Mouse (Mus musculus) embryonic facial prominence, embryonic 15.5 days (tissue): ENCODE measurements at regions not wholly inside any gene's neighbourhood (a gene's known extent, or its start where the extent isn't known, plus 50 kb on each side); places are given as distances from the start of the nearest gene placed in this dataset.

Experiments
- ATAC-seq: fragments of 200-750 bp; cut with Nextera tagmentation; 2 replicates; pipeline ENCODE4 v1.8.0; 2017; ENCODE audit warnings: low read depth, moderate TSS enrichment; ENCODE audit not compliant: insufficient number of reproducible peaks, low FRiP score, low TSS enrichment
- H3K27ac ChIP-seq: fragments of 300-500 bp; sonication (generic); replicated peaks from 2 replicates; pipeline ENCODE4 v1.5.1; 2015; ENCODE audit warnings: mild to moderate bottlenecking, inconsistent platforms
- H3K27me3 ChIP-seq: fragments of 300-500 bp; sonication (generic); 2 replicates; pipeline ENCODE4 v1.6.1; 2015; ENCODE audit warnings: inconsistent platforms
- H3K36me3 ChIP-seq: fragments of 300-500 bp; sonication (generic); 2 replicates; pipeline ENCODE4 v1.6.1; 2015; ENCODE audit warnings: mild to moderate bottlenecking, inconsistent platforms
- H3K4me1 ChIP-seq: fragments of 300-500 bp; sonication (generic); 2 replicates; pipeline ENCODE4 v1.6.1; 2015; ENCODE audit warnings: inconsistent platforms
- H3K4me2 ChIP-seq: fragments of 300-500 bp; sonication (generic); replicated peaks from 2 replicates; pipeline ENCODE4 v1.6.1; 2015; ENCODE audit warnings: mild to moderate bottlenecking, inconsistent platforms
- H3K4me3 ChIP-seq: fragments of 300-500 bp; sonication (generic); replicated peaks from 2 replicates; pipeline ENCODE4 v1.5.1; 2015; ENCODE audit warnings: mild to moderate bottlenecking, inconsistent platforms
- H3K9ac ChIP-seq: fragments of 300-500 bp; sonication (generic); 2 replicates; pipeline ENCODE4 v1.6.1; 2015; ENCODE audit warnings: inconsistent platforms
- H3K9me3 ChIP-seq: fragments of 300-500 bp; sonication (generic); replicated peaks from 2 replicates; pipeline ENCODE4 v1.6.1; 2016; ENCODE audit warnings: inconsistent platforms
- WGBS: fragments of 180-500 bp; shearing (Covaris S2); methylation state at CpG from one replicate; pipeline ENCODE4 v1.1.7; 2015; 5-methylcytosine and 5-hydroxymethylcytosine counted together

- Histone ChIP-seq H3K4me2 (no peak overlapping the region), H3K27ac (no peak overlapping the region), H3K27me3 (no peaks in the 10 kb centered on the region), H3K4me1 (0 out of 2 replicates have a peak, but pooled peaks cover 7% of the 10 kb centered on the region), H3K9ac (no peak overlapping the region), H3K4me3 (no peak overlapping the region), H3K36me3 (no peaks in the 10 kb centered on the region), H3K9me3 (no peaks in the 10 kb centered on the region)
- WGBS, result 85% methylated on average over 1 of the region's 1 CpGs
- ATAC-seq, result no peak
Observed at GRCm38 (mm10) chr3:139888537-139888936, 683.0 kb downstream of the Stpg2 start.

DNA sequence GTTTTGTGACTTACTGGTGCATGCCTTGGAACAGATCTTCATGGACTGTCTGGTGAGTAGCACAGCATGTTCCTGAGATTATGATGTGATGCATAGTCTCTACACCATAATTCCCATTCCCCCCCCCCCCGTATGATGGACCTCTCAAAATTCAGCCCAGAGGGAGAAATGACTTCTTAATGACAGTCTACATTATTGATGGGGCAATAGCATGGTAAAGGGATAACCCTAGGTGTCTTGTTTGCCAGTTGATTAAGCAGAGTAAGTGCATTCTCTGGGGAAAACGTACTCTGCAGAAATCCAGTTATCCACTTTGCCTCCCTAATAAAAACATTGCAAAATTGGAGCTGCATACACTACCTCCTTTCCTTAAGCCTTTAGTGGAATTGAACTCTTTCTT, 684.7 kb downstream of the Stpg2 start:
- no peak overlapping the region for H3K27ac ChIP-seq
- 54% methylated on average over 2 of the region's 2 CpGs for WGBS
- no peak overlapping the region for H3K9ac ChIP-seq
- no peaks in the 10 kb centered on the region for H3K9me3 ChIP-seq
- H3K36me3 ChIP-seq, result no peaks in the 10 kb centered on the region
- ATAC-seq, result no peak
- 0 out of 2 replicates have a peak, but pooled peaks cover 7% of the 10 kb centered on the region for H3K4me1 ChIP-seq
- H3K4me2 ChIP-seq, result no peak overlapping the region
- H3K4me3 ChIP-seq, result no peak overlapping the region
- no peaks in the 10 kb centered on the region for H3K27me3 ChIP-seq

DNA sequence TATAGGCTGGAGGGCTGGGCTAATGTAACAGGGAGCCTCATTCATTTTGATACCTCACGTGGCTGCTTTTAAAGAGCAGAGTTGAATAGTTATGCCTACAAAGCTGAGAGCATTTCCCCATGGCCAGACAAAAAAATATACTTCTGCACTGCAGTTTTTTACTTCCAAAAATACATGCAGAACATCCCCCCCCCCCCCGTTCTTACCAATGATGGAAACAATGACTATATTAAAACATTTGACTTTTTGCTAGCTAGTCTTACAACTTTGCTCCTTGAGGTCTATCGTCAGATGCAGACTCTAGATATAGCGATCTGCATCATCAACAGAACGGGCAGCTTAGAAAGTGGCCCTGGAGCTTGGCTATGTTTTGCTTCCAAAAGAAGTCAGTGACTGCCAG, 692.4 kb downstream of the Stpg2 start:
- WGBS, result 81% methylated on average over 5 of the region's 5 CpGs
- H3K4me2 ChIP-seq, result no peak overlapping the region
- H3K4me3 ChIP-seq, result no peak overlapping the region
- no peaks in the 10 kb centered on the region for H3K9me3 ChIP-seq
- no peak overlapping the region for H3K27ac ChIP-seq
- H3K36me3 ChIP-seq, result no peaks in the 10 kb centered on the region
- H3K4me1 ChIP-seq, result no peaks in the 10 kb centered on the region
- no peak overlapping the region for H3K9ac ChIP-seq
- no peaks in the 10 kb centered on the region for H3K27me3 ChIP-seq
- no peak for ATAC-seq

DNA sequence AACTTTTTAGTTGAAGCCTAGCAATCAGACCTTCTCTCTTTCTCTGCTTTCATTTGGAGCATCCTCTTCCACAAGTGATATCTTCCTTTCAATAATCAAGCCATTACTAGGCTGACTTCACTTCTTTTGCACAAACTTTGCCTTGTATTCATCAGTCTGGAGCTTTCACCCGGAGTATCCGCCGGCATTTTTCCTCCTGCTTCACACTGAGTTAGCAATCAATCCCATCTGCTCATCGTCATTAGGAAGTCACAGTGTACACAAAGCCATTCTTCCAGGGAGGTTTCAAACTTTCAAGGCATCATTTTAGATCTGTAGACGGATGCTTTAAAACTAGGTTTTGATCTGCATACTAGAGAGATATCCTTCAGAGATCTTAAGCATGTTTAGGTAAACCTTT, 693.7 kb downstream of the Stpg2 start:
- no peak overlapping the region for H3K4me3 ChIP-seq
- H3K9ac ChIP-seq, result no peak overlapping the region
- no peaks in the 10 kb centered on the region for H3K27me3 ChIP-seq
- ATAC-seq, result no peak
- H3K36me3 ChIP-seq, result no peaks in the 10 kb centered on the region
- WGBS, result 28% methylated on average over 5 of the region's 5 CpGs
- H3K4me1 ChIP-seq, result no peaks in the 10 kb centered on the region
- H3K27ac ChIP-seq, result no peak overlapping the region
- no peaks in the 10 kb centered on the region for H3K9me3 ChIP-seq
- no peak overlapping the region for H3K4me2 ChIP-seq

DNA sequence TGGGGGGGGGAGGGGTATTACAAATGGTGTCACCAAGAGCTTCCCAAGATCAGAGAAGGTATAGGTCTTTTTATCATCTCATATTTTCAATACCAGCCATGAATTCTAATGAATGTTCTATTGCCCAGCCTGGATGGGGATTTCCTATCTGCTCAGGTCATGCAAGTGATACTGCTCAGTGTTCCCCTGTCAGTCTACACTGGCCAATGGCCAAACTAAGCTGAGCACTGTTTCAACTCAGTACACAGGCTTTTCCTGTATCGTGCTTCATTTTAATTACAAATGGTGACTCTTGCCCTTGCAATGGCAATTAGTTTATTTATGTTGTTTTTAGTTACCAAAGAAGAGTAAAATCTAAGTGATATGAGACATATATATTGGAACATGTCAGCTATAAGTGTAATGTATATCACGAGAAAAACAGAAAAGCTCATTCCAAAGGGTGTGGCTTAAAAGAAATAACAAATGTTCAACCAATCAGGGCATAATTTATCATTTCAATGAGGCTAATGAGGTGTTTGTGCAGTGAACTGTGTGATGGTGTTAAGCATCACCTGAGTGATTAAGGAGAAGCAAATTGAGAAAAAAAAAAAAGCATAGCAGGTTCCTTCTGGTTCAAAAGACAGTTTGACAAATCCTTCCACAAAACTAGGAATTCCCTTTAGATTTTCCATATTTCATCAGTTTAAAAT, 708.3 kb downstream of the Stpg2 start:
- no peaks in the 10 kb centered on the region for H3K36me3 ChIP-seq
- 76% methylated on average over 2 of the region's 2 CpGs for WGBS
- no peak overlapping the region for H3K4me3 ChIP-seq
- H3K27me3 ChIP-seq, result no peaks in the 10 kb centered on the region
- H3K4me2 ChIP-seq, result no peak overlapping the region
- no peak overlapping the region for H3K27ac ChIP-seq
- no peak overlapping the region for H3K9ac ChIP-seq
- no peak for ATAC-seq
- no peaks in the 10 kb centered on the region for H3K9me3 ChIP-seq
- no peaks in the 10 kb centered on the region for H3K4me1 ChIP-seq

DNA sequence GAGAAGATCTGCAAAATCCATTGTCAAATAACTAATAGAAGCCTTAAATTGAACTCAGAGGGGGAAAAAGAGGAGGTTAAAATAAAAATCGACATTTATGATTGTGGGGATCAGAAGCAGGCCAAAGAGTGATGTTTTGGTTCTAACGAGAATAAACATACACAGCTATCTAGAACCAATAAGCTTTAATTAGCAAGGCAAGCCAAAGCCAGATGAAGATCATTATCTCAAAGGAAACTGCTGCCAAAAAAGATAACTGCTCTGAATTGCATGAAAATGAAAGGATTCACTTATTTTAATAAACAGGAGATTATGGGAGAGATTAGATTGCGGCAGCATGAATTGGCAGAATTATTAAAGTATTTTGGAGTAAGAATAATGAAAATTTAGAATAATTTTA, 716.8 kb downstream of the Stpg2 start:
- ATAC-seq, result no peak
- Histone ChIP-seq H3K4me2 (no peak overlapping the region), H3K4me1 (no peaks in the 10 kb centered on the region), H3K4me3 (no peak overlapping the region), H3K9ac (no peak overlapping the region), H3K27me3 (no peaks in the 10 kb centered on the region), H3K27ac (no peak overlapping the region), H3K9me3 (no peaks in the 10 kb centered on the region), H3K36me3 (no peaks in the 10 kb centered on the region)
- 52% methylated on average over 3 of the region's 3 CpGs for WGBS

- H3K27me3 ChIP-seq, result no peaks in the 10 kb centered on the region
- WGBS, result 60% methylated on average over 4 of the region's 4 CpGs
- no peaks in the 10 kb centered on the region for H3K36me3 ChIP-seq
- H3K4me3 ChIP-seq, result no peak overlapping the region
- H3K9ac ChIP-seq, result no peak overlapping the region
- H3K4me2 ChIP-seq, result no peak overlapping the region
- H3K27ac ChIP-seq, result no peak overlapping the region
- ATAC-seq, result no peak
- no peaks in the 10 kb centered on the region for H3K4me1 ChIP-seq
- no peaks in the 10 kb centered on the region for H3K9me3 ChIP-seq
Observed at GRCm38 (mm10) chr3:139933039-139933438, 727.5 kb downstream of the Stpg2 start.

GRCm38 (mm10) chr3:139946209-139946608, 740.7 kb downstream of the Stpg2 start:
- H3K27ac ChIP-seq, result no peak overlapping the region
- H3K36me3 ChIP-seq, result no peaks in the 10 kb centered on the region
- no peaks in the 10 kb centered on the region for H3K4me1 ChIP-seq
- ATAC-seq, result no peak
- no peak overlapping the region for H3K9ac ChIP-seq
- H3K4me2 ChIP-seq, result no peak overlapping the region
- H3K9me3 ChIP-seq, result no peaks in the 10 kb centered on the region
- H3K27me3 ChIP-seq, result no peaks in the 10 kb centered on the region
- 79% methylated on average over 2 of the region's 2 CpGs for WGBS
- no peak overlapping the region for H3K4me3 ChIP-seq

- no peak overlapping the region for H3K4me2 ChIP-seq
- no peak overlapping the region for H3K27ac ChIP-seq
- H3K9me3 ChIP-seq, result no peaks in the 10 kb centered on the region
- H3K4me3 ChIP-seq, result no peak overlapping the region
- WGBS, result 64% methylated on average over 4 of the region's 4 CpGs
- H3K36me3 ChIP-seq, result no peaks in the 10 kb centered on the region
- ATAC-seq, result no peak
- no peak overlapping the region for H3K9ac ChIP-seq
- H3K27me3 ChIP-seq, result no peaks in the 10 kb centered on the region
- no peaks in the 10 kb centered on the region for H3K4me1 ChIP-seq
Observed at GRCm38 (mm10) chr3:139947247-139947646, 741.8 kb downstream of the Stpg2 start.

GRCm38 (mm10) chr3:139949096-139949495, 743.6 kb downstream of the Stpg2 start:
- Histone ChIP-seq H3K27ac (no peak overlapping the region), H3K4me3 (no peak overlapping the region), H3K36me3 (no peaks in the 10 kb centered on the region), H3K9ac (no peak overlapping the region), H3K9me3 (no peaks in the 10 kb centered on the region), H3K4me1 (no peaks in the 10 kb centered on the region), H3K27me3 (no peaks in the 10 kb centered on the region), H3K4me2 (no peak overlapping the region)
- ATAC-seq, result no peak
- WGBS, result 59% methylated on average over 4 of the region's 4 CpGs

DNA sequence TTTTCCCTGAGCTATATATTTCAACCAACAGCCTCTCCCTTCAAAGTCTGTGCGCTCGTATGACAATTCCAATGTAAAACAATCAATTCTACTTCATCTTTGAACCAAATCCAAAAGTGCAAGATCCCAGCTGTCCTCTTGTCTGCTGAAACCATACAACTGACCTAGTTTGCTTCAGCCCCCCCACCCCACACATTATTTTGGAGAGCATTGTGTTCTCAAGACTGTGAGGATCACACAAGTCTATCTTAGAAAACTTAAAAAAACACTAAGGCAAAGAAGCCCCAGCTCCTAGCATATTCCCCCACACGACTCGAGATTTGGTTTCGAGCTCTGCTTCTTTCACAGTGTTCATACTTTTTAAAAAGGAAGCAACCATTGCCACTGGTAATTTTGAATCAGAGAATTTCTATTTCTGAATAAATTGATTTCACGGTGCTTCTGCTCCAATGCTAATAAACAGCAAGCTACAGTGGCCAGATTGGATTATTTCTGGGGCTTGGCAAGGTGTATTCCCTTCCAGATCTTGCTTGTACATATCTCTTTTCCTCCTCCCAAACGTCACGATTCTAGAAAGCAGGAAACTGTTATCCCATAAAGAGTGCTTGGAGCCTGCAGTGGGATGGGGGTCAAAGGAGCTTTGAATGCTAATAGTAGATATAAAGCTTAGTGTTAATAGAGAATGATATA, 744.7 kb downstream of the Stpg2 start:
- no peak overlapping the region for H3K4me3 ChIP-seq
- no peak overlapping the region for H3K27ac ChIP-seq
- WGBS, result 72% methylated on average over 8 of the region's 8 CpGs
- no peak for ATAC-seq
- no peak overlapping the region for H3K9ac ChIP-seq
- no peak overlapping the region for H3K4me2 ChIP-seq
- H3K4me1 ChIP-seq, result no peaks in the 10 kb centered on the region
- H3K9me3 ChIP-seq, result no peaks in the 10 kb centered on the region
- no peaks in the 10 kb centered on the region for H3K27me3 ChIP-seq
- H3K36me3 ChIP-seq, result no peaks in the 10 kb centered on the region

DNA sequence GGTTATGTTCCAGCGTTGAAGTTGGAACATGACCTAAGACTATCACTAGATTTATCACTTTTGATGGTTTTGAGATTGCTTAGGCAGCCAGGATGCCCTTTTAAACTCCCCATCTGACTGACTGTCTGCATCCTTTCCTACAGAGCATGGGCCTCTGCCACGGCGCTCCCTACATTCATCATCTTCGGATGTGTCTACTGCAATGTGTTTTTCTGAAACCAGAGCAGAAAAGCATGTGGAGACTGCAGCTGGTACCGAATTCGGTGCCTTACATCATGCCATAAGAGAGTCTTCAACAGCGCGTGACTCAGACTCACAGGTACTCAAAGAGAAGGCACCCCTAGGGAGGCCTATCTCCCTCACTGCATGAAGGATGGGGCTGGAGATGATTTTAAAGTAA, 746.0 kb downstream of the Stpg2 start:
- Histone ChIP-seq H3K27me3 (no peaks in the 10 kb centered on the region), H3K4me1 (no peaks in the 10 kb centered on the region)
- 87% methylated on average over 8 of the region's 8 CpGs for WGBS

More for the DNA sequence above, 746.0 kb downstream of the Stpg2 start:
- Histone ChIP-seq H3K9me3 (no peaks in the 10 kb centered on the region), H3K27ac (no peak overlapping the region), H3K4me3 (no peak overlapping the region), H3K4me2 (no peak overlapping the region), H3K9ac (no peak overlapping the region), H3K36me3 (no peaks in the 10 kb centered on the region)
- ATAC-seq, result no peak
